26 mouse cellular contexts compared by ENCODE assay signal in genomic region chrX:73327215-73327614, GRCm38 (mm10). TPM values are rescaled to one million over a fixed set of nuclear protein-coding genes. Genes with fewer than 3 reads are reported as not detected.
"Had no signal": no experiment of that assay in that cellular context is flagged by ENCODE, and none has a peak within 500 bp of the region (broad histone marks: within the 10 kb centered on the region; RNA-seq: fewer than 3 reads in every experiment).

No protein-coding gene starts in this region.

- H3K27ac ChIP-seq: liver, embryonic 12.5 days; liver, embryonic 14.5 days; lung, embryonic 15.5 days; macrophage; midbrain, embryonic 13.5 days; midbrain, embryonic 15.5 days; neural tube, embryonic 13.5 days; neural tube, embryonic 15.5 days; stomach, embryonic 15.5 days; stomach, postnatal 0 days had no signal

- DNase-seq: lung, adult 18-20 months; lung, postnatal 14 days; lung, postnatal 36 days; right cerebral cortex, postnatal 14 days; thymus, adult 18-20 months; thymus, postnatal 14 days; thymus, postnatal 36 days had no signal

- H3K4me3 ChIP-seq: liver, embryonic 12.5 days; lung, embryonic 15.5 days; midbrain, embryonic 13.5 days; midbrain, embryonic 15.5 days; neural tube, embryonic 13.5 days; neural tube, embryonic 15.5 days; stomach, embryonic 15.5 days had no signal

- H3K4me1 ChIP-seq: liver, embryonic 12.5 days; lung, embryonic 15.5 days; midbrain, embryonic 13.5 days; midbrain, embryonic 15.5 days; neural tube, embryonic 13.5 days; neural tube, embryonic 15.5 days; stomach, embryonic 15.5 days had no signal

- ATAC-seq: liver, embryonic 12.5 days; lung, postnatal 0 days; midbrain, embryonic 13.5 days; midbrain, embryonic 15.5 days had no signal

- H3K9me3 ChIP-seq: liver, embryonic 12.5 days; lung, embryonic 15.5 days; midbrain, embryonic 13.5 days; midbrain, embryonic 15.5 days; neural tube, embryonic 13.5 days; neural tube, embryonic 15.5 days; stomach, embryonic 15.5 days had no signal

- H3K27me3 ChIP-seq: midbrain, embryonic 13.5 days; midbrain, embryonic 15.5 days; neural tube, embryonic 13.5 days; neural tube, embryonic 15.5 days; stomach, embryonic 15.5 days had no signal

- H3K36me3 ChIP-seq: liver, embryonic 12.5 days; lung, embryonic 15.5 days; midbrain, embryonic 13.5 days; midbrain, embryonic 15.5 days; neural tube, embryonic 13.5 days; neural tube, embryonic 15.5 days; stomach, embryonic 15.5 days had no signal

- H3K9ac ChIP-seq: liver, embryonic 12.5 days; liver, embryonic 14.5 days; lung, embryonic 15.5 days; midbrain, embryonic 13.5 days; midbrain, embryonic 15.5 days; neural tube, embryonic 13.5 days; neural tube, embryonic 15.5 days; stomach, embryonic 15.5 days had no signal

RNA-seq across cellular contexts. Expression of gene Gm45015, which starts 9.4 kb away (rescaled TPM):
- total RNA-seq: megakaryocyte, adult 5-6 weeks; midbrain, postnatal 0 days; monocyte, adult 5-6 weeks had no signal
- polyA plus RNA-seq: liver, embryonic 12.5 days; liver, embryonic 14.5 days; liver, embryonic 16.5 days; lung, embryonic 15.5 days; lung, postnatal 0 days; macrophage; midbrain, embryonic 11.5 days; midbrain, embryonic 13.5 days; midbrain, embryonic 15.5 days; midbrain, postnatal 0 days; neural tube, embryonic 11.5 days; neural tube, embryonic 13.5 days; neural tube, embryonic 15.5 days; spleen, adult 2 months; stomach, embryonic 15.5 days; stomach, postnatal 0 days; thymus, postnatal 0 days had no signal

RNA-seq across cellular contexts. Expression of gene Xlr5a, which starts 34.4 kb away (rescaled TPM):
- total RNA-seq: megakaryocyte, adult 5-6 weeks; midbrain, postnatal 0 days; monocyte, adult 5-6 weeks had no signal
- polyA plus RNA-seq: liver, embryonic 12.5 days; liver, embryonic 14.5 days; lung, postnatal 0 days; macrophage; midbrain, embryonic 11.5 days; midbrain, embryonic 13.5 days; midbrain, embryonic 15.5 days; midbrain, postnatal 0 days; neural tube, embryonic 11.5 days; neural tube, embryonic 13.5 days; neural tube, embryonic 15.5 days; spleen, adult 2 months; stomach, embryonic 15.5 days; stomach, postnatal 0 days had no signal

RNA-seq across cellular contexts. Expression of gene Xlr5c, which starts 34.4 kb away (rescaled TPM):
- total RNA-seq: megakaryocyte, adult 5-6 weeks; midbrain, postnatal 0 days; monocyte, adult 5-6 weeks had no signal
- polyA plus RNA-seq: liver, embryonic 12.5 days; liver, embryonic 14.5 days; liver, embryonic 16.5 days; lung, embryonic 15.5 days; lung, postnatal 0 days; macrophage; midbrain, embryonic 11.5 days; midbrain, embryonic 13.5 days; midbrain, embryonic 15.5 days; midbrain, postnatal 0 days; neural tube, embryonic 11.5 days; neural tube, embryonic 13.5 days; neural tube, embryonic 15.5 days; spleen, adult 2 months; stomach, embryonic 15.5 days; stomach, postnatal 0 days had no signal
